Mouse (Mus musculus): ENCODE results near the gene Amtn.
"Not testable (repeated sequence)": the region's sequence is repeated elsewhere in the genome, so short reads cannot be mapped to it uniquely, and the experiment has no call there.

Amtn gene

DNA sequence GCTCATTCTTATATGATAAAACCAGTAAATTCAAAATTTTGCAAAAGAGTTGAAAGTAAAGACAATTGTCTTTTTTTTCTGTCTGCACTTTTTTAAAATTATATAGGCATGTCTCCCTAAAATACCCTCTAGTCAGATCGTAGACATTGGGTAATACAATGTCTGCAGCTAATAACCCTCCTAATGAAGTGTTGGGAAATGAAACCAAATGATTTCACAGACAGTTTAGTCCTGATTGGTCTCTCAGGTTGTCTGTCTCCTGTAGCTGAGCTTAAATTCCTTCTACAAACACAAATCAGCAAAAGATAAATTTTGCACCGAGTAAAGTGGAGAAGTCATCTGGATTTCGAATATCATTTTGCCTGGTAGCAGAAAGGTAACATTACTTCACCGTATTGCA, at the start of gene Amtn:
TSS of gene Amtn (plus strand) at position 301 of the 400 bp plus-strand sequence.
- DNase-seq: no peak

DNA sequence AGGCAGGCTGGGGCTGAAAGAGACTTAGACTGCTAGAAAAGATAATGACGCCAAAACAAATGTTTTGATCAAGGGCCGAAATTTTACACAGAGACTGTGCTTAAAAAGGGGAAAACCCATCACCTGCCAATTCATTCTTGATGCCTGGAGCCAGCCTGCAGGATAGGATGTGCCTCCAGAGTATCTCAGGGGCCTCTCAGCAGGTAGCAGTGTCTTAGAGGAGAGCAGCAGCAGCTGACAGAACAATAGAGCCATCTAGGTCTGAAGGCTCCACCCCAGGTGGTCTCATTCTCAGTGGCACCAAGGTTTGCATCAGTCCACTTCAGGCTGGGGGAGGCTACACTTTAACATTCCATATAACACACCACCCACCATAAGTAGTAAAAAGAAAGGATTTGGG, 27.4 kb upstream of the Amtn start:
- not testable (repeated sequence) for DNase-seq

DNA sequence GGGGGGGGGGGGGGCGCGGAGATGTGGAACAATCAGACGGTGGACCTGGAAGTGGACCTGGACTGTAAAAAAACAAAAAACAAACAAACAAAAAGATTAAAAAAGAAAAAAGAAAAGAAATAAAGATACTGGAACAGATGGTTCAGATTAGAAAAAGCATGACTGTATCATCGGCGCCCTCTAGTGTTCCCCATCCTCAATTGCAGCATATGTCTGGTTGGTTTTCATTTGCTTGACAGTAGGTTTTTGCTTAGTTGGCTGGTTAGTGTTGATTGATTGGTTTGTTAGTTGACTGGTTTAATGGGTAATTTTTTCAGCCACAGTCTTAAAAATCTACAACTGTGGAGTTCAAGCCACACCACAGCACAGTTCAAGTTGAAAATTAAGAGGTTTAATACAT, 11.1 kb upstream of the Amtn start:
- peak; percentile 21 to 48 for DNase-seq

DNA sequence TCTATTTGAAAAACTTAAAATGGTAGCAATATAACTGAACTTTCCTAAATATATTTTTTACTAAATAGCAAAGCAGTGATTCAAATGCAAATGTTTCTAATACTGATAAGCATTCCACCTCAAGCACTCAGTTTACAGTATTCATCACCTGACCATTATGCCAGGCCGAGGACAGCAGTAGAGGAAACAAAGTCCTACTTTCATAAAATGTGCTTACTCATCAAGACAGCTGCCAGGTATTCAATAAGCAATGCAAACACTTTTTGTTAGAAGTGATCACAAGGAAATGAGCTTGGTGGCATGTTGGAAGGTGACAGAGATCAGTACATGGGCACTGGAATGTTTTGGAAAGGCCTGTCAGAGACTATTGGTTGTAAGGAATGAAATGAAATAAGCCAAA, 9.0 kb upstream of the Amtn start:
- no peak for DNase-seq

DNA sequence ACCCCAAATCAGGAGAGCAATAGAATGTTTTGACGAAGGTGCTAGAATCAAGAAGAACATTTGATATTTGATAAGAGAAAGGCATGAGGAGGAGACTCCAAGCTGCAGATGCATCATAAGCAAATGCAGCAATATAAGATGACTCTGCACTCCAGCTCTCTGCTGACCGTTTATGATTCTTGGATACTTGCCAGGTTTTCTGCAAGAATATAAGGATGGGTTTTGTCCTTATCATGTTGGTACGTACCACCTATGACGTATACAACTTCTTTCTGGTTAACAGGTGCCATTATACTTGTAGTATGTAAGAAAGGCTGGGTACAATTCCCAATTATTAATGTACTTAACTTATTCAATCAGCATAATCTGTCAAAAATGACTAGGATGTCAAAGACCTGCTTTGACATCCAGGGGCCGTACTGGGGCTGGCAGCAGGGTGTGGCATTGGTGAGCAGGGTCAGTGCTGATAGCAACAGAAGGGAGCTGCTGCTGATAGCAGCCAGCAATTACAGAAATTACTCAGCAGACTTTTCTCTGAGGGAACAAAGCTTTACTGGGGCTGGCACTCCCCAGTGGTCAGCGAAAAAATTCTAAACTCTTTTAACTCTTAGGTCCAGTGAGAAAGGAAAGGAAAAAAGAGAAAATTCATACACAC, 5.2 kb upstream of the Amtn start:
- DNase-seq: no peak

DNA sequence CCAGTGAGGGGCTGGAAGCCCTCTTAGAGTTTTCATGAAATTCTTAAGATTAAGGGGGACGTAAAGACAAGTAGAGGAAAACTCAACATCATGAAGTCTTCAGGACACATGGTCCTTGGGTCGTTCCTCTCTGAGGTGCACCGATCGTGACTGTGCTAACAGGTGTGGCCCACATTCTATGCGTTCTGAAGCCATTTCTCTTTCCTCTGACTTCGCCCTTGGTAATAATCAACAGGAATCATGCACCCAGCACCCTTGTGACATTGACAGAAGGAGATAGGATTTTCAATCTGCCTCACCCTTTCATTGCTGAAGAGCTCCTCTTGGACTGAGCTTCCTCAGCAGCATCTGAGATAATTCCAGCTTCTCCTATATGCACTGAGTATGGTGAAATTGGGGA, 3.3 kb upstream of the Amtn start:
- DNase-seq: no peak

DNA sequence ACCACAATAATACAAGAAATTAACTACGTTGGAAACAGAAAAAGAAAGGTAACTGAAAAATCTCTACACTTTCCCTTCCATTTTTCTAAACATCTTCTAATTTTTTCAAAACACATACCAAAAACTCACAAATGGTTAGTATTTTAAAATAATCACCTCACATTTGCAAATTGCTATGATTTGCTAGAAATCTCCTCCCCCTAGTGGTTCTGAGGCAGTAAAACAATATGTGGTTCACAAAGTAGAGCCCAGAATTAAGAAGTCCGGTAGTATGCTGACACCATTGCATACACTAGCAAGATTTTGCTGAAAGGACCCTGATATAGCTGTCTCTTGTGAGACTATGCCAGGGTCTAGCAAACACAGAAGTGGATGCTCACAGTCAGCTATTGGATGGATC, 16.1 kb downstream of the Amtn start:
- not testable (repeated sequence) for DNase-seq

DNA sequence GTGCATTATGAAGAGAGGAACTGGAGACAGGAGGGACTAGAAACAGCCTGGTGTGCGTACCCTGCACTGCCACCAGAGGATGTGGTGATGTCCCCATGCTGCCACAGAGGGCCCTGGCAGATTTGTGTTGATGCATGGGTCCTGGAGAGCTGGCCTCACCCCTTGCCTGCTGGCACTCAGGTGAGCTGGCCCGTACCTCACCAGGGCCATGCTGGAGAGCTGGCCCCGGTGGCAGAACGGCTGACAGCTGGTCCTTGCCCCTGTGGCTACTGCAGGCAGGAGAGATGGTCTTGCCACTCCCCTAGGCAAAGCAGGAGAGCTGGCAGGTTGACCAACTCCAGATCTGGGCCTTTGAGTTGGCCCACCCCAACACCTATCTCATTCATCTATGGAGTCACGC, 22.7 kb downstream of the Amtn start:
- DNase-seq: peak; percentile 60 to 64

DNA sequence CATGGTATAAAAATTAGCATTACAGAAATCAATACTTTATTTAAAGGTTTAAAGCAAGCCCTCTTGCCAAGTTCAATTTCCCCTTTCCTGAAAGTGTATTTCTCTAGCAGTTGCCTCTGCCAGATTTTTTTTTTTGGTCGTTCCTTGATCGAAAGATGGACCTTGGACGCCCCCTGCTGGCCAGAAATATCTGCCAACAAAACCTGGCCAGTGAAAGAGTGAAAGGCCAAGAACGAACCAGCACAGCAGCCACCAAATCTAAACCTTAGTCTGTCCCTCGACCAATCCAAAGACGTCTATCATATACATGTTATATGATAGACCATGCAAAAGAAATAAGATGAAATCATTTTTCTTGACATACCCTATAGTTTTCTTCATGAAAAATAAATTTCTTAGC, 23.9 kb downstream of the Amtn start:
- DNase-seq: peak; percentile 85 to 92

DNA sequence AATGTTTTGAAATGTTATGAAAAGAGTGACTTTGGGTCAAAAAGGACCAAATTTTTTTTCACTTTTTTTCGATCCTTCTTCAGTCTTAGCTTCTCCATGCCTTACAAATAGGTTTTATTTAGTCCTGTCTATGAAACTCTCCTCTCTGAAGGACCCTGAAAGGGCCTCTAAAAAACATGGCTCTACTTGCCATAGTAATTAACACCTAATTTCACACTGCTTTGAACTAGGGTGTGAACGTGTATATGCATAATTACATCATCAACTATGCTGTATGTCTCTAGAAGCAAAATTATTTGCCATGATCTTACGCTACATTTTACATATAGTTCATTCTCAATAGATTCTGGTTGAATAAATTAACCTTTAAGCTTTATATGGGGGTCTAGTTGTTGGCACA, 25.6 kb downstream of the Amtn start:
- no peak for DNase-seq

DNA sequence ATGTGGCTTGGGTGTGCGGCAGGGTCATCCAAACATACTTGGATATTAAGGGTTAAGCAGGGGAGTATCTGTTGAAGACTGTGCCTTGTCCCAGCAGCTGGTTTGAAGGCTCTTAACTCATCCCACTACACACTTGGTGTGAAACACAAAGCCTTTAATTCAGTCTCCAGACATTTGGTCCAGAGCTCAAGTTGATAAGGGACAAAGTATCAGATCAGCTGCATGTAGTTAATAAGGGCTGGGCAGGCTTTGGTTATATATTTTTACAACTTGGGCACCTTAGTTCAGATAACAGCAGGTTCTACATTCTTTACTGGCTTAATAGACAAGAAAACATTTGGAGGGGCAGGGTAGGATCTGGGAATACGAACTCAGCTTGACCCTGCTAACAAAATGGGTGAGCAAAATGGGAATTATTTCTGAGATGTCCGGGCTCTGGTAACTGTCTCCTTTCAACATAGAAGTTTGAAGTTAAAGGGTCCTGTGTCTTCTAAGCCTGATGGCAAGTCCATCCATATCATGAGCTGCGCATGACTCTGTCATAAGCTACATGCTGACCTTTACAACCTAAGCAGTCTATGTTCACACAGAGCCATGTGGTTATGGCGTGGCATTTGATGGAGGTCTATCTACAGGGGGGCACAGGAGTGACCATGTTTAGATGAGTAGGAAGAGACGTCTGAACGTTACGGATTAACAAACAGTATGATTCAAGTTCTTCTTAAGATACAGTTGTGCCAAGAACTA, 44.6 kb downstream of the Amtn start:
- no peak for DNase-seq

DNA sequence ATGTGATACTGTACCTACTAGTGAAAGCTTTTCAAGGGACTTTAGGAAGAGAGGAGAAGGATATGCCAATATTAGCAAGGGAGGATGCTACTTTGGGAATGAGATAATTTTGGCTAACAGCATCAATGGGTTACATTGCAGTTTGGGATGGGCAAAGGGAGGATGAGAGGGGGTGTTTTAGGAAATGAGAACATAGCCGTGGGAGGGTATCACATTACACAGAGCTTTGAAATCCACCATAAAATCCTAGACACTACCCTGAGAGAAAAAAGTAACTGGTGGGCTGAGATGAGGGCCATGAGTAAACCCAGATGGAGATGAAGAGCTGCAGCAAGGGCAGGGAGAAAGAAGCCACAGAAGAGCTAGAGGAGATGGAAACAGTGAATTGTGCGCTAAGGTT, 49.0 kb downstream of the Amtn start:
- DNase-seq: not testable (repeated sequence)

DNA sequence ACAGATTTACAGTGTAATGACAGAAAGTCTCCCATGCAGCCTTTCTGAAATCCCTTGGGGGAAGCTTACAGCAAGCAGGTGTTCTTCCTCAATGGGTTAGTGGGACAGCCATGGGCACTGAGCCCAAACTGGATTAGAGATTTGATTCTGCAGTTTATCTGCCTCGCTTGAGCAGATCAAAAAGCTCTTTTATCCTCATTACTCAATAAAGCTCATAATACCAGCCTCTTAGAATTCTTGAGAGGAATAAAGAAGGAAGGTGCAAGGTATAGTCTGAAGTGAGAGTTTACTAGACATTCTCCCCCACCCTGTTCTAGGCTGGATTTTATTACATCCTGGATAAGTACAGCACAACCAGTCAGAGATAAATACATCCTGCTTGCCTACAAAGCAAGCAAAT, 50.8 kb downstream of the Amtn start:
- DNase-seq: no peak
